Mouse (Mus musculus): ENCODE data around the gene Srgap2. TPM values are rescaled to one million over a fixed set of nuclear protein-coding genes. Genes with fewer than 3 reads are reported as not detected.
"Not testable (repeated sequence)": the region's sequence is repeated elsewhere in the genome, so short reads cannot be mapped to it uniquely, and the experiment has no call there.

Gene Srgap2
- polyA plus RNA-seq, 1 experiment: 0.38 TPM

GRCm38 (mm10) chr1:131349993-131350510 is 177.1 kb downstream of the Srgap2 start:
- H3K4me3 ChIP-seq (replicated peaks): no peak overlapping the region
- TF ChIP-seq GATA1 (IDR thresholded peaks at IDR 0.05; ENCODE audit: low read length): no peak
- TF ChIP-seq TAL1 (IDR thresholded peaks at IDR 0.05; ENCODE audit: low read length): no peak
- H3K36me3 ChIP-seq (ENCODE audit: control insufficient read depth): peaks cover 25% of the 10 kb centered on the region
- no peaks in the 10 kb centered on the region for H3K4me1 ChIP-seq (ENCODE audit: control insufficient read depth)
- H3K9me3 ChIP-seq (ENCODE audit: control insufficient read depth, low read length): no peaks in the 10 kb centered on the region
- H3K27me3 ChIP-seq (ENCODE audit: control insufficient read depth): no peaks in the 10 kb centered on the region

DNA sequence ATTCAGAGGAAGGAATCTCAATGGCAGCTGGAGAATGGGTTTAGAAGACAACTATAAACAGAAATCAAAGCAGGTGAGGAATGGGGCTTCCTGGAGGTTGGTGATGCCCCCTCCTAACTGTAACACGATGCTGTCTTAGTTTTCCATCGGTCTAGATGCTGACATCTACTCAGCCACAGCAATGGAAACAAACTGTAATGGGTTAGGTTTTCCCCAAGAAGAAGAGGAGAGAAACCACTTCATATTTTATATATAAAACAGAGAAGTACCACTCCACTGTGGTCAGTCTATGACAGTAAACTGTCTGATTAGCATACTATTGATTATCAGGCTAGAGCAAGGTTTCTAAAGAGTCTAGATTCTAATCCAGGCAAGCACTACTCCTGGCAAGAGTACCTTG is 179.4 kb downstream of the Srgap2 start:
- peaks cover 26% of the 10 kb centered on the region for H3K36me3 ChIP-seq (ENCODE audit: control insufficient read depth)
- H3K27me3 ChIP-seq (ENCODE audit: control insufficient read depth): no peaks in the 10 kb centered on the region
- no peak overlapping the region for H3K4me3 ChIP-seq (replicated peaks)
- H3K4me1 ChIP-seq (ENCODE audit: control insufficient read depth): no peaks in the 10 kb centered on the region
- no peak for TF ChIP-seq GATA1 (IDR thresholded peaks at IDR 0.05; ENCODE audit: low read length)
- no peak for TF ChIP-seq TAL1 (IDR thresholded peaks at IDR 0.05; ENCODE audit: low read length)
- H3K9me3 ChIP-seq (ENCODE audit: control insufficient read depth, low read length): no peaks in the 10 kb centered on the region

DNA sequence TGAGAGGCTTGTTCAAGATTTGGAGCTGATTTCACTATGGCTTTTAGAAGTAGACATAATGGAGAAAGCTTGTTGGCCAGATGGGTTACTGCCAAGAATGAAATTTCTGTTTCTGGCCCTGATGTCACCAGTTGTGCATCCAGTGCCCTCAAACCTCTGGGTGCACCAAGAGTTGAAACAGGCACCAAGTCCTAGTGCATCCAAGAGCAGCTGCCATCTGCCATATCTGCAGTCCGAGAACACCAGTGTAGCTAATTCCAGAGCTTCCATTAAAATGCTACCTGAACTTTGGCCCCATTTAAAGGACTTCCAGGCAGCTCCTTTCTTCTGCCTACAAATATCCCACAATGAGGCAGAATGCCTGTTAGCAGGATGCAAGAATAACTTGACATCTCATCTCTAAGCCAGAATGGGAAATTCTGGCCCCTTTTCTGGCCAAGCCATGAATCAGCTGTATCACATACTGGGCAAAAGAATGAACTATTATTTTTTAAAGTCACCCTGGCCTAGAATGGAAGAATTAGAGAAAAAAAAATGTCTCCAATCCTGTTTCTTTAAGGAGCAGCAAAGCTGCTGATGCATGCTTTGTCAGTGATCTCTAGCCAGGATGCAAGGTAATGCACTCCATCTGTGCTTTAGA is 180.1 kb downstream of the Srgap2 start:
- Histone ChIP-seq H3K4me3 (replicated peaks) (no peak overlapping the region), H3K9me3 (ENCODE audit: control insufficient read depth, low read length) (no peaks in the 10 kb centered on the region), H3K27me3 (ENCODE audit: control insufficient read depth) (no peaks in the 10 kb centered on the region), H3K36me3 (ENCODE audit: control insufficient read depth) (peaks cover 29% of the 10 kb centered on the region), H3K4me1 (ENCODE audit: control insufficient read depth) (no peaks in the 10 kb centered on the region)
- no peak for TF ChIP-seq GATA1 (IDR thresholded peaks at IDR 0.05; ENCODE audit: low read length)
- TF ChIP-seq TAL1 (IDR thresholded peaks at IDR 0.05; ENCODE audit: low read length): no peak

DNA sequence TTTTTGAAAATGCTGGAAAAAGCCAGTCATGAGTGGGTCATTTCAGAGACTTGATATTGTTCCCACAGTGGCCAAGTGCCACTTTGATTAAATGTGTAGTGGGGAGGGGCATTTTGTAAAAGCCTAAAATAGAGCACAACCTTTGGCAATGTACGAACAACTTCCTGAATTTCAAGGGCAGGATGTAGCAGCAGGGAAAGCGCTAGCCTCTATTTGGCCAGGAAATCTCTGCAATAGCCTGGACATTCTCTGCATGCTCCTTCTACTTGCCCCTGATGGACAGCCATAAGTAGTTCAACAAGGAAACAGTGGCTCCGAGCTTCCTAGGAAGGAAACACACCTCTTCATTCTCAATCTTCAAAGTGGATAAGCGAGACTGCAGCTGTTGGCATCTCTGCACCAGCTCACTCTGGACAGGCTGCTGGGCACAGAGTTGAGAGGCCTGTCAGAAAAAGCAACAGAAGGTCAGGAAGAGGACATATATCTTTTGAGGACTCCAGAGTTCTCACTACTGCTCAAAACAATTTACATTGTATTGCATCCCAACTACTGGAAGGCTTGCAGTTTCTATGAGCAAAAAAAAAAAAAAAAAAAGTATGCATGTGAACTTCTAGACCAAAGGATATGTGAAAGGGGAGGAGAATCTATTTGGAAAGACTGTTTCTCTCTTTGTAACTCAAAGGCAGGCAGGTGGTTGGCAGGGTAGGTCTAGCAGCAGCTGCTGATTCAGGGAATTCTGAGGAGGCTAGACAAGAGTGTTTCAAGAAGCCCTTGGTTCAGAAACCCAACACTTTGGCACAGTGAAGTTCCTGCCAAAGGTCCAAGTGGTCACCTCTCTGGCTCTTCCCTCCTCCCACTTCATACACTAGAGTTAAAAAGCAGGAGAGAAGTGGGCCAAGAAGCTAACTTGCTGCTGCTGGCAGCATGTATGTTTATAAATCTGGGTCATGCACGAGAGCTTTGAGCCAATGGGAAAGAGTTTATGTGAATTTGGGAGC is 181.4 kb downstream of the Srgap2 start:
- Histone ChIP-seq H3K36me3 (ENCODE audit: control insufficient read depth) (peaks cover 28% of the 10 kb centered on the region), H3K9me3 (ENCODE audit: control insufficient read depth, low read length) (no peaks in the 10 kb centered on the region), H3K27me3 (ENCODE audit: control insufficient read depth) (no peaks in the 10 kb centered on the region), H3K4me1 (ENCODE audit: control insufficient read depth) (no peaks in the 10 kb centered on the region), H3K4me3 (replicated peaks) (no peak overlapping the region)
- TF ChIP-seq GATA1 (IDR thresholded peaks at IDR 0.05; ENCODE audit: low read length): no peak
- no peak for TF ChIP-seq TAL1 (IDR thresholded peaks at IDR 0.05; ENCODE audit: low read length)

DNA sequence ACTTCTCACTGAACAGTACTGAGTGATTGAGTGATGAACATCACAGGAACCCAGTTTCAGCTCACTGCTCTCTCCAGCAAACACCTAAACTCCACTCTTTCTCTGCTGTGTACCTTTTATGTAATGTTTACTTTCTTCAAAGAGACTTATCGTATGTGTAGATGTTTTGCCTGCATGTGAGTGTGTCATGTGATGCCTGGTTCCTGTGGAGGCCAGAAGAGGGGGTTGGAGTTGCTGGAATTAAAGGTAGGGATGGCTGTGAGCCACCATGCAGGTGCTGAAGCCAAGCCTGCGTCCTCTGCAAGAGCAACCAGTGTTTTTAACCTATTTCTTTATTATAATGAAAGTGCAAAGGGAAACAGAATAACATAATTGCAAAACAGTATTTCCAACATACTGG is 182.5 kb downstream of the Srgap2 start:
- TF ChIP-seq TAL1 (IDR thresholded peaks at IDR 0.05; ENCODE audit: low read length): no peak
- Histone ChIP-seq H3K4me1 (ENCODE audit: control insufficient read depth) (no peaks in the 10 kb centered on the region), H3K27me3 (ENCODE audit: control insufficient read depth) (no peaks in the 10 kb centered on the region), H3K36me3 (ENCODE audit: control insufficient read depth) (peaks cover 28% of the 10 kb centered on the region), H3K4me3 (replicated peaks) (no peak overlapping the region), H3K9me3 (ENCODE audit: control insufficient read depth, low read length) (no peaks in the 10 kb centered on the region)

GRCm38 (mm10) chr1:131336017-131336416 is 191.1 kb downstream of the Srgap2 start:
- no peak overlapping the region for H3K4me3 ChIP-seq (replicated peaks)
- TF ChIP-seq GATA1 (IDR thresholded peaks at IDR 0.05; ENCODE audit: low read length) (no peak), TAL1 (IDR thresholded peaks at IDR 0.05; ENCODE audit: low read length) (no peak)
- H3K9me3 ChIP-seq (ENCODE audit: control insufficient read depth, low read length): no peaks in the 10 kb centered on the region
- H3K36me3 ChIP-seq (ENCODE audit: control insufficient read depth): peaks cover 24% of the 10 kb centered on the region
- no peaks in the 10 kb centered on the region for H3K27me3 ChIP-seq (ENCODE audit: control insufficient read depth)
- H3K4me1 ChIP-seq (ENCODE audit: control insufficient read depth): no peaks in the 10 kb centered on the region

GRCm38 (mm10) chr1:131335604-131336003 is 191.5 kb downstream of the Srgap2 start:
- Histone ChIP-seq H3K4me1 (ENCODE audit: control insufficient read depth) (no peaks in the 10 kb centered on the region), H3K9me3 (ENCODE audit: control insufficient read depth, low read length) (no peaks in the 10 kb centered on the region), H3K36me3 (ENCODE audit: control insufficient read depth) (peaks cover 24% of the 10 kb centered on the region), H3K27me3 (ENCODE audit: control insufficient read depth) (no peaks in the 10 kb centered on the region), H3K4me3 (replicated peaks) (no peak overlapping the region)
- TF ChIP-seq GATA1 (IDR thresholded peaks at IDR 0.05; ENCODE audit: low read length): no peak
- no peak for TF ChIP-seq TAL1 (IDR thresholded peaks at IDR 0.05; ENCODE audit: low read length)

- no peak for TF ChIP-seq GATA1 (IDR thresholded peaks at IDR 0.05; ENCODE audit: low read length)
- TF ChIP-seq TAL1 (IDR thresholded peaks at IDR 0.05; ENCODE audit: low read length): no peak
- no peaks in the 10 kb centered on the region for H3K27me3 ChIP-seq (ENCODE audit: control insufficient read depth)
- no peaks in the 10 kb centered on the region for H3K4me1 ChIP-seq (ENCODE audit: control insufficient read depth)
- H3K36me3 ChIP-seq (ENCODE audit: control insufficient read depth): peaks cover 19% of the 10 kb centered on the region
- no peaks in the 10 kb centered on the region for H3K9me3 ChIP-seq (ENCODE audit: control insufficient read depth, low read length)
- H3K4me3 ChIP-seq (replicated peaks): no peak overlapping the region
These were observed 196.0 kb downstream of the Srgap2 start for GRCm38 (mm10) chr1:131331180-131331579.

DNA sequence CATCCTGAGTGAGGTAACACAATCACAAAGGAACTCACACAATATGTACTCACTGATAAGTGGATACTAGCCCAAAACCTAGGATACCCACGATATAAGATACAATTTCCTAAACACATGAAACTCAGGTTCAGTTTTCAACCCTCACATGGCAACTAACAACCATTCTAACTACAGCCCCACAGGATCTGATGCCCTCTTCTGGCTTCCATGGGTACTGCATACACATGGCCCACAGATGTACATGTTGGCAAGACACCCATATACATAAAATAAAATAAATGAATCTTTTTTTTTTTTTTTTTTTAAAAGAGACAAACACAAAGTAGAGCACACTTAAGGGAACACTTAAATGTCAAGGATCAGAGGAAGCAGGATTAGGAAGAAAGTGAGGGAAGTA is 198.1 kb downstream of the Srgap2 start:
- peaks cover 12% of the 10 kb centered on the region for H3K36me3 ChIP-seq (ENCODE audit: control insufficient read depth)
- H3K27me3 ChIP-seq (ENCODE audit: control insufficient read depth); H3K4me3 ChIP-seq (replicated peaks); H3K4me1 ChIP-seq (ENCODE audit: control insufficient read depth); H3K9me3 ChIP-seq (ENCODE audit: control insufficient read depth, low read length): not testable (repeated sequence)

Measured in erythroblast, embryonic 14.5 days (primary cell).